Mouse (Mus musculus): ENCODE data around the gene Psmg4. TPM values are rescaled to one million over a fixed set of nuclear protein-coding genes. Genes with fewer than 3 reads are reported as not detected.

Psmg4 gene
- polyA plus RNA-seq, 1 experiment from 2014 or later: 128 TPM

GRCm38 (mm10) chr13:34131011-34131707 is 31.6 kb upstream of the Psmg4 start:
- under 1% methylated on average over 24 of the region's 24 CpGs for WGBS
- Histone ChIP-seq H3K27ac (peak overlapping the region; percentile 100), H3K4me1 (peaks cover 56% of the 10 kb centered on the region), H3K9ac (peak overlapping the region; percentile 99), H3K36me3 (ENCODE audit: poor library complexity, severe bottlenecking) (peaks cover 18% of the 10 kb centered on the region), H3K4me3 (peak overlapping the region; percentile 85), H3K9me3 (replicated peaks) (no peaks in the 10 kb centered on the region), H3K27me3 (no peaks in the 10 kb centered on the region), H3K4me2 (peak overlapping the region; percentile 83)
- ATAC-seq: peak; percentile 71

- ATAC-seq: peak; percentile 29
- Histone ChIP-seq H3K9me3 (replicated peaks) (no peaks in the 10 kb centered on the region), H3K4me3 (peak overlapping the region; percentile 85), H3K4me2 (peak overlapping the region; percentile 83), H3K36me3 (ENCODE audit: poor library complexity, severe bottlenecking) (peaks cover 15% of the 10 kb centered on the region), H3K27ac (peak overlapping the region; percentile 100), H3K4me1 (peaks cover 56% of the 10 kb centered on the region), H3K27me3 (no peaks in the 10 kb centered on the region), H3K9ac (peak overlapping the region; percentile 99)
- WGBS: under 1% methylated on average over 10 of the region's 10 CpGs
Measured at GRCm38 (mm10) chr13:34131708-34132060, 31.1 kb upstream of the Psmg4 start.

DNA sequence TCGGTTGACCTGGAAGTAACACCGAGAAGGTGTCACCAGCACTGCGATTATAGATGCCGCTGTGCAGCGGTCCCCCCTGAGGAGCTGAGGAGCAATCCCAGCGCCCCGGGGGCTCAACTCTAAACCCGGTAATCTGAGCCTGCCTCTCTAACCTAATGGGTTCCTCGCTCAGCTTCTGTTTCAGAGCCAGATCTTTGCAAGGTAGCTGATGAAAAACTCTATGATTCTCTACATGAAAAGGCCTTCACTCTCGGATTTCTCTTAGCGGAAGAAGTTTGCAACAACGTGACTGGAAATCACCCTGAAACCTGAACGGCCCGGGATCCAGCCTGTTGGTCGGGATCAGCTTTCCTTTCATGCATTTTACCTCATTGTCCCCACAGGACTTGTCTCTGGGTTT is 30.5 kb upstream of the Psmg4 start:
- H3K9me3 ChIP-seq (replicated peaks): no peaks in the 10 kb centered on the region
- under 1% methylated on average over 15 of the region's 15 CpGs for WGBS
- peak overlapping the region; percentile 100 for H3K27ac ChIP-seq
- peaks cover 11% of the 10 kb centered on the region for H3K36me3 ChIP-seq (ENCODE audit: poor library complexity, severe bottlenecking)
- peak overlapping the region; percentile 85 for H3K4me3 ChIP-seq
- no peak for ATAC-seq
- peaks cover 60% of the 10 kb centered on the region for H3K4me1 ChIP-seq
- peak overlapping the region; percentile 99 for H3K9ac ChIP-seq
- no peaks in the 10 kb centered on the region for H3K27me3 ChIP-seq
- H3K4me2 ChIP-seq: peak overlapping the region; percentile 83

DNA sequence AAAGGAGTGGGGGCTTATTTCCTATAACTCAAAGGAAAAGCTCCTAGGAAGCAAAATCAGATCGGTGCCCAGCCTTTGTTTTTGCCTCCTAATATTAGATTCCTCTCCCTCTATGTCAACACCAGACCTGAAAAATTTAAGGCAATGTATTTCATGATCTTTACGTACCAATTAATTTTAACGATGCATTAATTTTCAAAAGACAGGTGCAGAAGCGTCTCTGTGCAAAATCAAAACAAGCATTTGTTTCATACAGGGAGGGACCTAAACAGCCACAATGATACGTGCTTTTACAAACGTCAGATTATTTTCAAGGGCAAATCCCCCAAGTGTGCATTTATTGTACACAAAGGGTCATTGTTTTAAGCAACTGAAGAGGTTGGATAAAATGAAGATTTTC is 29.9 kb upstream of the Psmg4 start:
- Histone ChIP-seq H3K4me2 (peak overlapping the region; percentile 83), H3K4me3 (peak overlapping the region; percentile 85), H3K4me1 (peaks cover 60% of the 10 kb centered on the region), H3K9ac (peak overlapping the region; percentile 99), H3K9me3 (replicated peaks) (no peaks in the 10 kb centered on the region), H3K27me3 (no peaks in the 10 kb centered on the region), H3K27ac (peak overlapping the region; percentile 100), H3K36me3 (ENCODE audit: poor library complexity, severe bottlenecking) (peaks cover 9% of the 10 kb centered on the region)
- ATAC-seq: no peak
- WGBS: 2% methylated on average over 6 of the region's 6 CpGs

DNA sequence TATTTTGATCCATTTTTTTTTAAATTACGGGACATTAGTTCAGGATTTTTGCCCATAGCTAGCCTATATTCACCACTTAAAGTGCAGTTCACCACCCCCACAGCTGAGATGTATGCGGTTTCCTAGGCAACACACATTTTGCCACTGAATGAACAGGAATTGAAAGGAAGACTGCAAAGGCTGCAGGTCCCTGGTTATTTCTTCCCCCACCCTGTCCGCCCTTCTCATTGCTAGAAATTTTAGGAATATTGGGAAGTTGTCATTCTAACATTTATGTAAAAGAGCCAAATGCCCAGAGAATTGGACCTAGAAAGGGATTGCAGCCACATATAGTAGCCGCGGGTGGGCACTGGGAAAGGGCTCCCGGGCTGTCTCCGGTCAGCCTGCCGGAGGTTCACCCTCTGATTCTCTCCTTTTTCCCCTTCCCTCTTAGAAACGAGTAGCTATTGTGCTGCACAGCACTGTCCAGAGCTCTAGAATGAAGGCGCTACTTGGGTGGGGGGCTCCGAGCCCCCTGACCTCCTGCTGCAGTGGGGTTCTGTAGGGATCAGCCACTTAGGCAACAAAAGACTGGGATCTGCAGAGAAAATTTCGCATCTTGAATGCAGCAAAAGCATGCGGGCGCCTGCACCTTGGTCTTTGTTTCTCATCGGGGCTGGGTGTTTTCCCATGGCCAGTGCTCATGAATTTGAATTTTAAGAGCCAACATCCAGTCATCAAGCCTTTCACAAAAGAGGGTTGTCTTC is 29.3 kb upstream of the Psmg4 start:
- Histone ChIP-seq H3K27ac (peak overlapping the region; percentile 100), H3K36me3 (ENCODE audit: poor library complexity, severe bottlenecking) (peaks cover 5% of the 10 kb centered on the region; the same call in 1 of the 2 replicates), H3K4me3 (peak overlapping the region; percentile 85), H3K9me3 (replicated peaks) (no peaks in the 10 kb centered on the region), H3K4me2 (peak overlapping the region; percentile 83), H3K4me1 (peaks cover 56% of the 10 kb centered on the region), H3K9ac (peak overlapping the region; percentile 99), H3K27me3 (no peaks in the 10 kb centered on the region)
- 2% methylated on average over 15 of the region's 15 CpGs for WGBS
- no peak for ATAC-seq

DNA sequence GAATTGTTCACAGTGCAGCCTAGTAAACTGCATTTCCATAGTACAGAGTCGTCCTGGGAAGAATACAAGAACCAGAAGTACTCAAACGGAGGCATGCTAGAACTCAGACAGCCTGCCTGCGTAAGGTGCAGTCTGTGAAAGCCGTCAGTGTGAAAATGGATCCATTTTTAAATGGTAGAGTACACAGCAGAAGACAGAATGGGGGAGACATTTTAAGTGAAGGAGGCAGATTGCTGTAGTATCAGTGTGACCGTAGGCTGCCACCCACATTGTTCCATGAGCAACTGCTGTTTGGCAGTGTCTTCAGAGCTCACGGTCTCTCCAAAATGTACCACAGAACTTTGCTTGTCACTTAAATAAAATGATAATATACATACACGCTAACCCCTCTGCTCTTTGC is 28.5 kb upstream of the Psmg4 start:
- Histone ChIP-seq H3K9ac (peak overlapping the region; percentile 99), H3K27ac (peak overlapping the region; percentile 100), H3K4me2 (peak overlapping the region; percentile 83), H3K4me3 (peak overlapping the region; percentile 10; the same call in 1 of the 2 replicates), H3K9me3 (replicated peaks) (no peaks in the 10 kb centered on the region), H3K27me3 (no peaks in the 10 kb centered on the region), H3K4me1 (peaks cover 52% of the 10 kb centered on the region), H3K36me3 (ENCODE audit: poor library complexity, severe bottlenecking) (no peaks in the 10 kb centered on the region)
- 17% methylated on average over 7 of the region's 7 CpGs for WGBS
- ATAC-seq: no peak

GRCm38 (mm10) chr13:34136605-34137004 is 26.2 kb upstream of the Psmg4 start:
- no peak overlapping the region for H3K9ac ChIP-seq
- peak overlapping the region; percentile 100 for H3K27ac ChIP-seq
- no peaks in the 10 kb centered on the region for H3K27me3 ChIP-seq
- H3K9me3 ChIP-seq (replicated peaks): no peaks in the 10 kb centered on the region
- no peak overlapping the region for H3K4me3 ChIP-seq
- H3K4me1 ChIP-seq: peaks cover 48% of the 10 kb centered on the region
- H3K36me3 ChIP-seq (ENCODE audit: poor library complexity, severe bottlenecking): no peaks in the 10 kb centered on the region
- peak; percentile 48 for ATAC-seq
- no peak overlapping the region for H3K4me2 ChIP-seq
- WGBS: 47% methylated on average over 7 of the region's 7 CpGs

DNA sequence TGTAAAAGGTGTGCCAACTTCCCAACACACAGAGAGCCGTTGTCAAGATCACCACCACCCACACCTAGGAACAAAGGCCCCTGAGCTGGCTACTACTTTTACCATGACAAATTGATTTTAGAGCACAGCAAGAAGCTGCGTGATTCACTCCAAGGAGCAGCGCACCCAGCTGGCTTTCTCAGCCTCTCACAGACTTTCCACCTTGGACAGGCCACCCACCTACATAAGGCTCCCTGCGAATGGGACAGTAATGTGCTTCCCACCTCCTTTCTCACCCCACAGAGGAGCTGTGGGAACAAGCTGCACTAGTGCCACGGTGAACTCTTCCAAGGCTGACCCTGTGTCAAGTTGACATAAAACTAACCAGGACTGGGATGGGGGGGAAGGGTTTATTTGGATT is 19.4 kb upstream of the Psmg4 start:
- Histone ChIP-seq H3K27me3 (no peaks in the 10 kb centered on the region), H3K4me3 (no peak overlapping the region), H3K27ac (no peak overlapping the region), H3K9me3 (replicated peaks) (no peaks in the 10 kb centered on the region), H3K9ac (no peak overlapping the region), H3K36me3 (ENCODE audit: poor library complexity, severe bottlenecking) (no peaks in the 10 kb centered on the region), H3K4me1 (peaks cover 16% of the 10 kb centered on the region), H3K4me2 (no peak overlapping the region)
- ATAC-seq: no peak
- 83% methylated on average over 5 of the region's 5 CpGs for WGBS

DNA sequence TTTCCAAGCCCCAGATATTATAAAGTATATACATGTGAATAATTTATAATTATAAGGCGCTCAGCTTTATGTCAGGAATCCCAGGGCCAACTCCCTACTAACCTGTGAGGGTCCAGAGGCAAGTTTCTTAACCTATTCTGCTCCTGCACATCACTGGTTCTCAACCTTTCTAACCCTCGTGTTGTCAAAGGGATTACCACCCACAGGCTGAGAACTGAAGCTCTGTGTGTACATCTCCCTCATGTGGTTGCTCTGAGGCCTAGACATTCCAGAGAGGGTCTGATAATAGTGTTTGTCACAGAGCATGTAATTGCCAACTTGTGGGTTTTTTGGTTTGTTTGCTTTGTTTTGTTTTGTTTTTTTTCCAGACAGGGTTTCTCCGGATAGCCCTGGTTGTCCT is 15.8 kb upstream of the Psmg4 start:
- Histone ChIP-seq H3K36me3 (ENCODE audit: poor library complexity, severe bottlenecking) (no peaks in the 10 kb centered on the region), H3K9ac (no peak overlapping the region), H3K27me3 (no peaks in the 10 kb centered on the region), H3K4me2 (no peak overlapping the region), H3K4me1 (peaks cover 40% of the 10 kb centered on the region), H3K9me3 (replicated peaks) (no peaks in the 10 kb centered on the region), H3K4me3 (no peak overlapping the region), H3K27ac (peak overlapping the region; percentile 98)
- WGBS: 60% methylated on average over 3 of the region's 3 CpGs
- ATAC-seq: no peak

- Histone ChIP-seq H3K4me2 (peak overlapping the region; percentile 61), H3K27me3 (no peaks in the 10 kb centered on the region), H3K36me3 (ENCODE audit: poor library complexity, severe bottlenecking) (no peaks in the 10 kb centered on the region), H3K9ac (peak overlapping the region; percentile 74), H3K27ac (peak overlapping the region; percentile 98), H3K9me3 (replicated peaks) (no peaks in the 10 kb centered on the region), H3K4me1 (peaks cover 48% of the 10 kb centered on the region), H3K4me3 (peak overlapping the region; percentile 36)
- ATAC-seq: no peak; the same call in 1 of the 2 replicates
- 24% methylated on average over 3 of the region's 3 CpGs for WGBS
Measured at GRCm38 (mm10) chr13:34148181-34148580, 14.6 kb upstream of the Psmg4 start.

- peak overlapping the region; percentile 74 for H3K9ac ChIP-seq
- WGBS: under 1% methylated on average over 23 of the region's 23 CpGs
- peak overlapping the region; percentile 61 for H3K4me2 ChIP-seq
- no peaks in the 10 kb centered on the region for H3K36me3 ChIP-seq (ENCODE audit: poor library complexity, severe bottlenecking)
- no peaks in the 10 kb centered on the region for H3K9me3 ChIP-seq (replicated peaks)
- peak overlapping the region; percentile 36 for H3K4me3 ChIP-seq
- H3K27me3 ChIP-seq: no peaks in the 10 kb centered on the region
- peaks cover 55% of the 10 kb centered on the region for H3K4me1 ChIP-seq
- peak overlapping the region; percentile 98 for H3K27ac ChIP-seq
- ATAC-seq: peak; percentile 86
Measured at GRCm38 (mm10) chr13:34148767-34149392, 13.9 kb upstream of the Psmg4 start.

All from forebrain, embryonic 13.5 days (tissue).